Mouse (Mus musculus) small intestine, adult 2 months (tissue): ENCODE data around the gene Unc80.

Source experiments
- CTCF ChIP-seq: fragments of 200-500 bp; IDR thresholded peaks from 2 replicates; pipeline ENCODE4 v1.5.1; 2012; ENCODE audit warnings: low read depth, mild to moderate bottlenecking, control low read depth, inconsistent platforms, low read length, moderate library complexity, mixed read lengths; ENCODE audit not compliant: insufficient replicate concordance, insufficient read length; ENCODE audit errors: extremely low read depth
- POLR2A ChIP-seq: fragments of 200-500 bp; IDR thresholded peaks from 2 replicates; pipeline ENCODE4 v1.6.1; 2012; ENCODE audit warnings: low read depth, mild to moderate bottlenecking, control low read depth, inconsistent platforms, low read length, moderate library complexity

GRCm38 (mm10) chr1:66597163-66597788 is 129.1 kb downstream of the Unc80 start:
- TF ChIP-seq POLR2A, result no peak
- no peak for TF ChIP-seq CTCF
